ENCODE assay signal across 8 mouse cellular contexts in genomic region chr7:16738073-16738696, GRCm38 (mm10). TPM values are rescaled to one million over a fixed set of nuclear protein-coding genes. Genes with fewer than 3 reads are reported as not detected.
DNase-seq lines count a peak whose midpoint lies in the region; ATAC-seq lines count a peak whose summit lies in the region.

TSS of gene Ap2s1 (plus strand) at chr7:16738410.

- H3K4me2 ChIP-seq in forebrain, embryonic 14.5 days (ENCODE audit: low read length) = peak within 1 kb of the TSS; percentile 61
- peak within 1 kb of the TSS; percentile 94 for H3K4me2 ChIP-seq in neural tube, embryonic 15.5 days

- under 1% methylated on average over 34 of the region's 34 CpGs for WGBS in forebrain, embryonic 14.5 days
- WGBS in neural tube, embryonic 15.5 days = under 1% methylated on average over 34 of the region's 34 CpGs

- peak within 1 kb of the TSS; percentile 84 for H3K9ac ChIP-seq in forebrain, embryonic 14.5 days (ENCODE audit: low read length)
- peak within 1 kb of the TSS; percentile 83 for H3K9ac ChIP-seq in neural tube, embryonic 15.5 days (replicated peaks)

- H3K9me3 ChIP-seq in forebrain, embryonic 14.5 days (replicated peaks; ENCODE audit: control insufficient read depth, low read length) = no peaks in the 10 kb centered on the region
- H3K9me3 ChIP-seq in neural tube, embryonic 15.5 days (replicated peaks) = no peaks in the 10 kb centered on the region

- intact Hi-C loops in heart, postnatal 14 days (cut with DNase I) = no loop called here

- H3K4me1 ChIP-seq in forebrain, embryonic 14.5 days (ENCODE audit: control insufficient read depth, insufficient read depth, low read length) = peaks cover 7% of the 10 kb centered on the region
- H3K4me1 ChIP-seq in neural tube, embryonic 15.5 days = peaks cover 20% of the 10 kb centered on the region

- H3K36me3 ChIP-seq in forebrain, embryonic 14.5 days (ENCODE audit: control insufficient read depth, insufficient read depth, low read length) = peaks cover under 1% of the 10 kb centered on the region; the same call in 1 of the 2 replicates
- H3K36me3 ChIP-seq in neural tube, embryonic 15.5 days = peaks cover 5% of the 10 kb centered on the region

- DNase-seq in ES-CJ7 (ENCODE audit: low read depth, low spot score) = peak; percentile 99
- DNase-seq in cerebellum, adult 11 months = peak; percentile 97
- peak; percentile 100 for DNase-seq in forebrain, embryonic 14.5 days (ENCODE audit: low spot score)
- peak; percentile 91 to 95 for DNase-seq in heart, postnatal 14 days
- peak; percentile 99 for DNase-seq in layer of hippocampus, adult 11-12 months (ENCODE audit: low spot score)
- peak; percentile 98 for DNase-seq in lung, adult 18-20 months
- DNase-seq in testis, postnatal 14 days (ENCODE audit: low spot score) = peak; percentile 95

- peak; percentile 98 for ATAC-seq in forebrain, embryonic 14.5 days
- peak; percentile 95 for ATAC-seq in neural tube, embryonic 15.5 days (ENCODE audit: low FRiP score)

- H3K27ac ChIP-seq in forebrain, embryonic 14.5 days (ENCODE audit: low read depth, low read length) = no peak within 1 kb of the TSS
- peak within 1 kb of the TSS; percentile 71 for H3K27ac ChIP-seq in neural tube, embryonic 15.5 days (replicated peaks)

- H3K27me3 ChIP-seq in forebrain, embryonic 14.5 days (replicated peaks; ENCODE audit: control insufficient read depth, insufficient read depth, low read length) = no peaks in the 10 kb centered on the region
- no peaks in the 10 kb centered on the region for H3K27me3 ChIP-seq in neural tube, embryonic 15.5 days (replicated peaks)

- H3K4me3 ChIP-seq in forebrain, embryonic 14.5 days (ENCODE audit: low read depth, low read length) = peak within 1 kb of the TSS; percentile 69
- peak within 1 kb of the TSS; percentile 92 for H3K4me3 ChIP-seq in neural tube, embryonic 15.5 days (replicated peaks)

RNA-seq across cellular contexts. Expression of gene Ap2s1, which starts in this region (rescaled TPM):
- 453 and 484 TPM in 2 replicates for polyA plus RNA-seq in forebrain, embryonic 14.5 days (2014; fragmentation: Nextera tagmentation; extraction: Ambion mirVana)
- 100 to 1,000 TPM in 1 of 2 experiments, 10 to 100 TPM in 1; 89.4 to 102 TPM for total RNA-seq in heart, postnatal 14 days (2021)
- 412 and 431 TPM in 2 replicates for polyA plus RNA-seq in neural tube, embryonic 15.5 days (2015; fragmentation: Nextera tagmentation; extraction: Ambion mirVana)
